Mouse (Mus musculus) hindbrain, embryonic 14.5 days (tissue): ENCODE results near the gene Ccr10. TPM values are rescaled to one million over a fixed set of nuclear protein-coding genes. Genes with fewer than 3 reads are reported as not detected.
"Not testable (repeated sequence)": the region's sequence is repeated elsewhere in the genome, so short reads cannot be mapped to it uniquely, and the experiment has no call there.

Experiments used
- ATAC-seq: fragments of 200-750 bp; cut with Nextera tagmentation; 2 replicates; pipeline ENCODE4 v1.8.0; 2017; ENCODE audit warnings: moderate number of reproducible peaks, mild to moderate bottlenecking, moderate TSS enrichment, moderate library complexity; ENCODE audit not compliant: low FRiP score
- DNase-seq: peaks from one replicate; pipeline ENCODE4 v3.0.0-alpha.2; 2015; ENCODE audit warnings: low spot score
- H3K27ac ChIP-seq: fragments of 300-500 bp; sonication (generic); 2 replicates; pipeline ENCODE4 v1.5.1; 2014; ENCODE audit warnings: mild to moderate bottlenecking, moderate library complexity
- H3K27me3 ChIP-seq: fragments of 300-500 bp; sonication (generic); 2 replicates; pipeline ENCODE4 v1.6.1; 2014; ENCODE audit warnings: mild to moderate bottlenecking, low read length, mixed read lengths; ENCODE audit not compliant: control insufficient read depth, insufficient read depth
- H3K36me3 ChIP-seq: fragments of 300-500 bp; sonication (generic); replicated peaks from 2 replicates; pipeline ENCODE4 v1.6.1; 2014; ENCODE audit not compliant: control insufficient read depth, insufficient read depth
- H3K4me1 ChIP-seq: fragments of 300-500 bp; sonication (generic); replicated peaks from 2 replicates; pipeline ENCODE4 v1.6.1; 2014; ENCODE audit warnings: antibody characterized with exemption, low read length, mixed read lengths; ENCODE audit not compliant: control insufficient read depth, insufficient read depth
- H3K4me2 ChIP-seq: fragments of 300-500 bp; sonication (generic); replicated peaks from 2 replicates; pipeline ENCODE4 v1.6.1; 2014; ENCODE audit warnings: mild to moderate bottlenecking, moderate library complexity
- H3K4me3 ChIP-seq: fragments of 300-500 bp; sonication (generic); replicated peaks from 2 replicates; pipeline ENCODE4 v1.5.1; 2014; ENCODE audit warnings: mild to moderate bottlenecking, low read length
- H3K9ac ChIP-seq: fragments of 300-500 bp; sonication (generic); 2 replicates; pipeline ENCODE4 v1.6.1; 2014
- H3K9me3 ChIP-seq: fragments of 300-500 bp; sonication (generic); 2 replicates; pipeline ENCODE4 v1.6.1; 2016; ENCODE audit warnings: low read length; ENCODE audit not compliant: control insufficient read depth
- WGBS: fragments of 180-500 bp; shearing (Covaris S2); extraction: QIAGEN DNeasy Blood & Tissue Kit; methylation state at CpG from one replicate; pipeline ENCODE4 v1.1.7; 2014; 5-methylcytosine and 5-hydroxymethylcytosine counted together
- polyA plus RNA-seq: library from polyadenylated mRNA; unstranded; fragments of >200 nt; fragmentation: Nextera tagmentation; extraction: Ambion mirVana; gene quantifications from 2 replicates; pipeline ENCODE4 v1.2.1, GENCODE M21; 2014

The Ccr10 gene
- polyA plus RNA-seq, 1 experiment from 2014 or later: 0.25 TPM

GRCm38 (mm10) chr11:101162301-101162700 lies 12.9 kb downstream of the Ccr10 start:
- Histone ChIP-seq H3K4me2 (no peak overlapping the region), H3K9me3 (no peaks in the 10 kb centered on the region), H3K27ac (no peak overlapping the region), H3K27me3 (peaks cover 56% of the 10 kb centered on the region), H3K9ac (no peak overlapping the region), H3K4me3 (no peak overlapping the region), H3K36me3 (peaks cover 49% of the 10 kb centered on the region), H3K4me1 (peaks cover 6% of the 10 kb centered on the region; the same call in 1 of the 2 replicates)
- DNase-seq: no peak
- no peak for ATAC-seq
- 53% methylated on average over 5 of the region's 5 CpGs for WGBS

GRCm38 (mm10) chr11:101161551-101161950 lies 13.7 kb downstream of the Ccr10 start:
- no peaks in the 10 kb centered on the region for H3K9me3 ChIP-seq
- no peak overlapping the region for H3K4me3 ChIP-seq
- ATAC-seq (no peak), DNase-seq (no peak)
- H3K4me2 ChIP-seq: no peak overlapping the region
- no peak overlapping the region for H3K9ac ChIP-seq
- peaks cover 6% of the 10 kb centered on the region; the same call in 1 of the 2 replicates for H3K4me1 ChIP-seq
- H3K27ac ChIP-seq: no peak overlapping the region
- H3K27me3 ChIP-seq: peaks cover 50% of the 10 kb centered on the region
- H3K36me3 ChIP-seq: peaks cover 42% of the 10 kb centered on the region
- 89% methylated on average over 15 of the region's 15 CpGs for WGBS

GRCm38 (mm10) chr11:101160981-101161505 lies 14.2 kb downstream of the Ccr10 start:
- Histone ChIP-seq H3K36me3 (peaks cover 37% of the 10 kb centered on the region), H3K27me3 (peaks cover 45% of the 10 kb centered on the region)
- not testable (repeated sequence) for H3K27ac ChIP-seq, H3K4me2 ChIP-seq, DNase-seq, H3K4me3 ChIP-seq, H3K4me1 ChIP-seq, H3K9ac ChIP-seq, ATAC-seq, H3K9me3 ChIP-seq
- 75% methylated on average over 5 of the region's 8 CpGs for WGBS

GRCm38 (mm10) chr11:101160151-101160550 lies 15.1 kb downstream of the Ccr10 start:
- WGBS: 68% methylated on average over 8 of the region's 10 CpGs
- not testable (repeated sequence) for H3K4me2 ChIP-seq, ATAC-seq, DNase-seq, H3K4me3 ChIP-seq, H3K9me3 ChIP-seq, H3K9ac ChIP-seq, H3K27ac ChIP-seq
- Histone ChIP-seq H3K36me3 (peaks cover 31% of the 10 kb centered on the region), H3K27me3 (peaks cover 36% of the 10 kb centered on the region), H3K4me1 (peaks cover 13% of the 10 kb centered on the region)

GRCm38 (mm10) chr11:101155728-101156371 lies 19.4 kb downstream of the Ccr10 start, which contains the start of gene Tubg2:
Gene Tubg2, plus strand, starts transcription at chr11:101155907.
- no peaks in the 10 kb centered on the region for H3K36me3 ChIP-seq
- peaks cover 8% of the 10 kb centered on the region; the same call in 1 of the 2 replicates for H3K4me1 ChIP-seq
- no peaks in the 10 kb centered on the region for H3K9me3 ChIP-seq
- H3K27me3 ChIP-seq: peaks cover 5% of the 10 kb centered on the region; the same call in 1 of the 2 replicates
- 2% methylated on average over 36 of the region's 36 CpGs for WGBS
- ATAC-seq: peak; percentile 93
- H3K4me2 ChIP-seq: peak within 1 kb of the TSS; percentile 76
- DNase-seq: peak; percentile 85
- H3K4me3 ChIP-seq: peak within 1 kb of the TSS; percentile 42
- H3K9ac ChIP-seq: peak within 1 kb of the TSS; percentile 76
- H3K27ac ChIP-seq: peak within 1 kb of the TSS; percentile 92

- no peak overlapping the region for H3K4me3 ChIP-seq
- DNase-seq (no peak), ATAC-seq (no peak)
- peak overlapping the region; percentile 76 for H3K4me2 ChIP-seq
- H3K27me3 ChIP-seq: peaks cover 5% of the 10 kb centered on the region; the same call in 1 of the 2 replicates
- peak overlapping the region; percentile 76; the same call in 1 of the 2 replicates for H3K9ac ChIP-seq
- H3K27ac ChIP-seq: peak overlapping the region; percentile 92
- peaks cover 8% of the 10 kb centered on the region; the same call in 1 of the 2 replicates for H3K4me1 ChIP-seq
- no peaks in the 10 kb centered on the region for H3K9me3 ChIP-seq
- no peaks in the 10 kb centered on the region for H3K36me3 ChIP-seq
- 72% methylated on average over 6 of the region's 6 CpGs for WGBS
These were observed 20.1 kb downstream of the Ccr10 start for GRCm38 (mm10) chr11:101155151-101155550.

- H3K4me3 ChIP-seq: no peak overlapping the region
- no peaks in the 10 kb centered on the region for H3K9me3 ChIP-seq
- ATAC-seq: no peak
- no peak for DNase-seq
- no peak overlapping the region for H3K4me2 ChIP-seq
- peaks cover 8% of the 10 kb centered on the region; the same call in 1 of the 2 replicates for H3K4me1 ChIP-seq
- peaks cover 5% of the 10 kb centered on the region; the same call in 1 of the 2 replicates for H3K27me3 ChIP-seq
- H3K27ac ChIP-seq: no peak overlapping the region
- no peak overlapping the region for H3K9ac ChIP-seq
- H3K36me3 ChIP-seq: no peaks in the 10 kb centered on the region
These were observed 20.6 kb downstream of the Ccr10 start for GRCm38 (mm10) chr11:101154648-101155047.

- Histone ChIP-seq H3K4me3 (no peak overlapping the region), H3K27me3 (peaks cover 5% of the 10 kb centered on the region; the same call in 1 of the 2 replicates), H3K4me2 (no peak overlapping the region), H3K9me3 (no peaks in the 10 kb centered on the region), H3K9ac (no peak overlapping the region), H3K4me1 (peaks cover 8% of the 10 kb centered on the region; the same call in 1 of the 2 replicates), H3K36me3 (no peaks in the 10 kb centered on the region), H3K27ac (no peak overlapping the region)
- DNase-seq (no peak), ATAC-seq (no peak)
- 73% methylated on average over 1 of the region's 1 CpGs for WGBS
These were observed 22.4 kb downstream of the Ccr10 start for GRCm38 (mm10) chr11:101152825-101153224.

GRCm38 (mm10) chr11:101151063-101151462 lies 24.2 kb downstream of the Ccr10 start:
- Histone ChIP-seq H3K9me3 (no peaks in the 10 kb centered on the region), H3K4me2 (no peak overlapping the region), H3K27me3 (no peaks in the 10 kb centered on the region), H3K27ac (no peak overlapping the region), H3K9ac (no peak overlapping the region), H3K4me3 (no peak overlapping the region), H3K36me3 (no peaks in the 10 kb centered on the region), H3K4me1 (peaks cover 14% of the 10 kb centered on the region; the same call in 1 of the 2 replicates)
- WGBS: 35% methylated on average over 2 of the region's 2 CpGs
- DNase-seq (no peak), ATAC-seq (no peak)
